ENCODE assay signal across 24 mouse cellular contexts in the genomic region with DNA sequence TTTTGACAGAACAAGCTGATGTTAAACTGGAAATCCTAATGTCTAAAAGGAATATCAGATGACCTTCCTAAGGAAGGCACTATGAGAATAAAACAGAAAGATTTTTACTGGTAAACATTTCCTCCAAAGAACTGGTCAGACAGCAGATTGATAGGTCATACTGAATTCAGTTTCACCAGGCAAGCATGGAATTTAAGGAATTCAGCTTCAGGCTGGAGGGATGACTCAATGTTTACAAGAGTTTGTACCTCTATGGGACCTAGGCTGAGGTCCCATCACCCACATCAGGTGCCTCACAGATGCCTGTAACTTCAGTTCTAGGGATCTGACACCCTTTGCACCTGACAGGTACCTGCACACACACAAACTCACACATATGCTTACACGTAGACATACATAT.
"Had no signal": no experiment of that assay in that cellular context is flagged by ENCODE, and none has a peak within 500 bp of the region (broad histone marks: within the 10 kb centered on the region; RNA-seq: fewer than 3 reads in every experiment).

No protein-coding gene starts in this region.

- ATAC-seq: hindbrain, postnatal 0 days; intestine, embryonic 16.5 days had no signal

- H3K27ac ChIP-seq: gastrocnemius, adult 2 months; heart, embryonic 10.5 days; hindbrain, embryonic 13.5 days; hindbrain, embryonic 15.5 days; hindbrain, postnatal 0 days; layer of hippocampus, adult 2 months; left cerebral cortex, adult 2 months; limb, embryonic 10.5 days; limb, embryonic 12.5 days; liver, embryonic 13.5 days; liver, embryonic 15.5 days had no signal

- H3K4me1 ChIP-seq: heart, embryonic 10.5 days; heart, embryonic 12.5 days; hindbrain, embryonic 13.5 days; hindbrain, embryonic 15.5 days; limb, embryonic 10.5 days; limb, embryonic 12.5 days; liver, embryonic 13.5 days; liver, embryonic 15.5 days had no signal

- H3K9me3 ChIP-seq: heart, embryonic 10.5 days; heart, embryonic 12.5 days; hindbrain, embryonic 13.5 days; hindbrain, embryonic 15.5 days; limb, embryonic 10.5 days; limb, embryonic 12.5 days; liver, embryonic 13.5 days; liver, embryonic 15.5 days had no signal

- H3K27me3 ChIP-seq: heart, embryonic 12.5 days; hindbrain, embryonic 13.5 days; hindbrain, embryonic 15.5 days; limb, embryonic 12.5 days; liver, embryonic 13.5 days; liver, embryonic 15.5 days had no signal

- H3K4me3 ChIP-seq: gastrocnemius, adult 2 months; heart, embryonic 10.5 days; heart, embryonic 12.5 days; hindbrain, embryonic 13.5 days; hindbrain, embryonic 15.5 days; layer of hippocampus, adult 2 months; left cerebral cortex, adult 2 months; limb, embryonic 10.5 days; limb, embryonic 12.5 days; liver, embryonic 13.5 days; liver, embryonic 15.5 days had no signal

- DNase-seq: gastrocnemius, adult 2 months; gastrocnemius, postnatal 14 days; gastrocnemius, postnatal 36 days; heart, adult 11 months; heart, postnatal 10 days; heart, postnatal 4 days; kidney, adult 11 months; kidney, adult 8-10 months; kidney, postnatal 10 days; kidney, postnatal 25 days; kidney, postnatal 4 days; liver; liver, embryonic 13.5 days had no signal

- H3K36me3 ChIP-seq: heart, embryonic 10.5 days; heart, embryonic 12.5 days; hindbrain, embryonic 13.5 days; hindbrain, embryonic 15.5 days; limb, embryonic 10.5 days; limb, embryonic 12.5 days; liver, embryonic 13.5 days; liver, embryonic 15.5 days had no signal
